In the genomic region with DNA sequence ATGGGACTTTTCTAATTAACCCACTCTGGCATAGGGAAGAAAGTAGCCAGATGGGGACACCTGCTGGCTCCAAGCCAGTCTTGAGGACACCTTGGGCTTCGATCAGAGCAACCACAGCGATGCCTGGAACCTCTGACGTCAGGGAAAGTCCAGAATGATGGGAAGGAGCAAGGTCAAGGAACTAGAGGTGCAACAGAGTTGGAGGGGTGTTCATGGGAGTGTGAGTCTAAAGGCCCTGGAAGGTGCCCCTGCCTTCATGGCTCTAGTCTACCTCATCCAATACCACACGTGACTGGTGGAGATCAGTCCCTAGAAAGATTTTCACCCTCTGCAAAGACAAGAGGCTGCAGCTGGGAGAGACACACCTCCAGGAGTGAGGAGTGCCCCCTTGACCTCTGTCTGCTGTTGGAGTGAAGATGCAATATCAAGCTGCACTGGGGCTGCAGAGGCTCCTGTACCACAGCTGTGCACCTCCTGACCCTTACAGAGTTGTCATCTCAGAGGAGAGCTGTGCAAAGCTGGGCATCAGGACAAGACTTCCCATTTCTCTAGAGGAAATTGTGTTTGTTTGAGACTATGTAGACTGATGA, we compare ENCODE assay signal across 16 mouse cellular contexts. TPM values are rescaled to one million over a fixed set of nuclear protein-coding genes. Genes with fewer than 3 reads are reported as not detected.
DNase-seq lines count a peak whose midpoint lies in the region; ATAC-seq and TF ChIP-seq lines count a peak whose summit lies in the region.
"Had no signal": no experiment of that assay in that cellular context is flagged by ENCODE, and none has a peak within 500 bp of the region (broad histone marks: within the 10 kb centered on the region; RNA-seq: fewer than 3 reads in every experiment).

No protein-coding gene starts in this region.

- no peak for DNase-seq in heart, adult 9 months (ENCODE audit: low spot score in 2 of 2)
- no peak for DNase-seq in layer of hippocampus, adult 2 months (ENCODE audit: low spot score in 2 of 2)
- no peak for DNase-seq in layer of hippocampus, adult 11-12 months (ENCODE audit: low spot score)
- no peak for DNase-seq in spleen, adult 2 months (ENCODE audit: low read depth in 1 of 2, low spot score in 2 of 2)
- DNase-seq in spleen, adult 12 weeks (ENCODE audit: low spot score) = no peak
- DNase-seq: adrenal gland, postnatal 25 days; cerebellum, adult 9-11 months; right cerebral cortex, postnatal 25 days; thymus, adult 18-20 months had no signal

- H3K9ac ChIP-seq in heart, embryonic 13.5 days = no peak overlapping the region
- H3K9ac ChIP-seq: embryonic facial prominence, embryonic 13.5 days; hindbrain, embryonic 14.5 days; midbrain, embryonic 12.5 days had no signal

- TF ChIP-seq POLR2A in spleen, adult 2 months (IDR thresholded peaks at IDR 0.05; ENCODE audit: low read depth, low read length) = no peak

- peaks cover 41% of the 10 kb centered on the region for H3K36me3 ChIP-seq in heart, embryonic 13.5 days
- peaks cover 18% of the 10 kb centered on the region for H3K36me3 ChIP-seq in spleen, adult 2 months (ENCODE audit: control insufficient read depth, insufficient read depth, low read length)

- H3K27me3 ChIP-seq in heart, embryonic 13.5 days (replicated peaks) = no peaks in the 10 kb centered on the region
- H3K27me3 ChIP-seq in spleen, adult 2 months (ENCODE audit: control insufficient read depth, insufficient read depth, low read length) = no peaks in the 10 kb centered on the region
- H3K27me3 ChIP-seq: embryonic facial prominence, embryonic 13.5 days; midbrain, embryonic 12.5 days had no signal

- H3K27ac ChIP-seq in heart, embryonic 13.5 days (replicated peaks) = peak overlapping the region; percentile 73; the same call in 1 of the 2 replicates
- peak overlapping the region; percentile 86; the same call in 1 of the 2 replicates for H3K27ac ChIP-seq in layer of hippocampus, adult 2 months
- 0 out of 2 replicates have a peak overlapping the region, but pooled peaks have one; percentile 24 for H3K27ac ChIP-seq in spleen, adult 2 months (ENCODE audit: insufficient read depth, low read length)
- H3K27ac ChIP-seq: embryonic facial prominence, embryonic 13.5 days; hindbrain, embryonic 14.5 days; macrophage; midbrain, embryonic 12.5 days had no signal

- no peaks in the 10 kb centered on the region for H3K9me3 ChIP-seq in heart, embryonic 13.5 days
- H3K9me3 ChIP-seq: embryonic facial prominence, embryonic 13.5 days; midbrain, embryonic 12.5 days had no signal

- H3K4me3 ChIP-seq in heart, embryonic 13.5 days = no peak overlapping the region
- no peak overlapping the region for H3K4me3 ChIP-seq in layer of hippocampus, adult 2 months
- no peak overlapping the region for H3K4me3 ChIP-seq in spleen, adult 2 months (ENCODE audit: extremely low read depth, insufficient read depth, insufficient read length)
- H3K4me3 ChIP-seq: embryonic facial prominence, embryonic 13.5 days; midbrain, embryonic 12.5 days had no signal

- no peak overlapping the region for H3K4me2 ChIP-seq in heart, embryonic 13.5 days
- H3K4me2 ChIP-seq: embryonic facial prominence, embryonic 13.5 days; hindbrain, embryonic 14.5 days; midbrain, embryonic 12.5 days had no signal

- 63% methylated on average over 4 of the region's 4 CpGs for WGBS in heart, embryonic 13.5 days
- 63% methylated on average over 4 of the region's 4 CpGs for WGBS in spleen, adult 2 months

- no peak for ATAC-seq in heart, embryonic 13.5 days (ENCODE audit: extremely low read depth, insufficient number of reproducible peaks, low FRiP score, low TSS enrichment)
- no peak for ATAC-seq in activated CD4-positive, CD25-positive, alpha-beta regulatory T cell, adult 4 months
- ATAC-seq: forebrain, embryonic 16.5 days had no signal

- H3K4me1 ChIP-seq in heart, embryonic 13.5 days = peaks cover 21% of the 10 kb centered on the region
- no peaks in the 10 kb centered on the region for H3K4me1 ChIP-seq in spleen, adult 2 months (ENCODE audit: control insufficient read depth, insufficient read depth, insufficient read length)
- H3K4me1 ChIP-seq: embryonic facial prominence, embryonic 13.5 days; midbrain, embryonic 12.5 days had no signal

- TF ChIP-seq CTCF in layer of hippocampus, adult 2 months (conservative IDR thresholded peaks at IDR 0.05) = no peak
- no peak for TF ChIP-seq CTCF in spleen, adult 2 months (IDR thresholded peaks at IDR 0.05; ENCODE audit: extremely low read depth, insufficient read depth, insufficient read length, insufficient replicate concordance)

RNA-seq across cellular contexts. Expression of a gene that starts 0.5 kb away (rescaled TPM):
- polyA plus RNA-seq in heart, embryonic 13.5 days (2015; fragmentation: Nextera tagmentation; extraction: Ambion mirVana) = 5.8 and 6.2 TPM in 2 replicates
- total RNA-seq in layer of hippocampus, adult 2 months (2021) = 1 to 10 TPM; 9.1 to 9.4 TPM
- 10.5 and 12.9 TPM in 2 replicates for polyA plus RNA-seq in spleen, adult 2 months (2012; rRNA removed)
- under 1 TPM in 1 of 2 experiments, not detected in 1; 0.42 TPM for polyA plus RNA-seq in activated CD4-positive, CD25-positive, alpha-beta regulatory T cell, adult 4 months (2017; shearing (Covaris generic))

RNA-seq across cellular contexts. Expression of a gene that starts 18.5 kb away (rescaled TPM):
- 109 and 124 TPM in 2 replicates for polyA plus RNA-seq in heart, embryonic 13.5 days (2015; fragmentation: Nextera tagmentation; extraction: Ambion mirVana)
- total RNA-seq in layer of hippocampus, adult 2 months (2021) = 100 to 1,000 TPM; 103 to 112 TPM
- 37.4 and 51.8 TPM in 2 replicates for polyA plus RNA-seq in spleen, adult 2 months (2012; rRNA removed)
- 100 to 1,000 TPM in 1 of 2 experiments, 10 to 100 TPM in 1; 90.0 to 201 TPM for polyA plus RNA-seq in activated CD4-positive, CD25-positive, alpha-beta regulatory T cell, adult 4 months (2017; shearing (Covaris generic))

RNA-seq across cellular contexts. Expression of a gene that starts 18.9 kb away (rescaled TPM):
- polyA plus RNA-seq in heart, embryonic 13.5 days (2015; fragmentation: Nextera tagmentation; extraction: Ambion mirVana) = 6.9 and 7.1 TPM in 2 replicates
- total RNA-seq in layer of hippocampus, adult 2 months (2021) = 10 to 100 TPM; 18.9 to 22.3 TPM
- 13.2 and 19.5 TPM in 2 replicates for polyA plus RNA-seq in spleen, adult 2 months (2012; rRNA removed)
- polyA plus RNA-seq in activated CD4-positive, CD25-positive, alpha-beta regulatory T cell, adult 4 months (2017; shearing (Covaris generic)) = 10 to 100 TPM in 1 of 2 experiments, 1 to 10 TPM in 1; 9.7 to 10.0 TPM

RNA-seq across cellular contexts. Expression of a gene that starts 27.6 kb away (rescaled TPM):
- polyA plus RNA-seq in heart, embryonic 13.5 days (2015; fragmentation: Nextera tagmentation; extraction: Ambion mirVana) = 27.7 and 28.8 TPM in 2 replicates
- 10 to 100 TPM; 27.8 to 28.4 TPM for total RNA-seq in layer of hippocampus, adult 2 months (2021)
- polyA plus RNA-seq in spleen, adult 2 months (2012; rRNA removed) = 31.4 and 32.3 TPM in 2 replicates
- polyA plus RNA-seq in activated CD4-positive, CD25-positive, alpha-beta regulatory T cell, adult 4 months (2017; shearing (Covaris generic)) = 100 to 1,000 TPM in 1 of 2 experiments, 10 to 100 TPM in 1; 73.9 to 103 TPM

RNA-seq across cellular contexts. Expression of a gene that starts 30.9 kb away (rescaled TPM):
- 11.8 and 16.6 TPM in 2 replicates for polyA plus RNA-seq in heart, embryonic 13.5 days (2015; fragmentation: Nextera tagmentation; extraction: Ambion mirVana)
- 100 to 1,000 TPM; 130 to 135 TPM for total RNA-seq in layer of hippocampus, adult 2 months (2021)
- polyA plus RNA-seq in spleen, adult 2 months (2012; rRNA removed) = 1,755 and 1,932 TPM in 2 replicates
- polyA plus RNA-seq in activated CD4-positive, CD25-positive, alpha-beta regulatory T cell, adult 4 months (2017; shearing (Covaris generic)) = 1,000 to 10,000 TPM; 2,153 to 2,681 TPM

Comparison
In these comparisons a context has a peak if more than half of its experiments do, and no peak if none do; other contexts are left out.
1. H3K27ac ChIP-seq: peak in every context shown above with its lines; median percentile 86 in layer of hippocampus, adult 2 months; 73 in heart, embryonic 13.5 days; 24 in spleen, adult 2 months.